Mouse (Mus musculus) adrenal gland (tissue): ENCODE results near the gene Rev1.

Experiments
- intact Hi-C: fragments of 180-260 bp; cut with DNase I; formaldehyde crosslinking; loops from one replicate; pipeline ENCODE4 v1.15.1; 2025
- long read RNA-seq, 2 experiments: library from polyadenylated mRNA; unstranded; transcript quantifications; one replicate each; pipeline ENCODE4 v2.0.0; 2020; ENCODE audit warnings: borderline replicate concordance in 1 of 2; ENCODE audit not compliant: insufficient replicate concordance in 1 of 2

Gene Rev1
- long read RNA-seq, experiment 1, partial matches to known transcripts: 5 of 9 reads
- long read RNA-seq, experiment 1, other reads (novel, unspliced or antisense): 4 of 9 reads
- long read RNA-seq, experiment 2, partial matches to known transcripts: 8 of 14 reads
- long read RNA-seq, experiment 2, other reads (novel, unspliced or antisense): 6 of 14 reads

GRCm38 (mm10) chr1:38129501-38130267, at the start of gene Rev1:
Rev1 (minus strand) TSS chr1:38129801.
- intact Hi-C loops: loop anchor here (5.0 to 10.0 kb wide), 2 partner anchors 132 to 235 kb away; partner anchors contain the start of genes Eif5b, Mitd1, Mrpl30 and Txndc9

- intact Hi-C loops: no loop called here
These were observed 49.3 kb upstream of the Rev1 start for GRCm38 (mm10) chr1:38178929-38179328.

- intact Hi-C loops: no loop called here
These were observed 46.5 kb upstream of the Rev1 start for GRCm38 (mm10) chr1:38176077-38176476.

- intact Hi-C loops: no loop called here
These were observed 42.3 kb upstream of the Rev1 start for GRCm38 (mm10) chr1:38171874-38172273.

GRCm38 (mm10) chr1:38165696-38166095, 36.1 kb upstream of the Rev1 start:
- intact Hi-C loops: no loop called here

- intact Hi-C loops: no loop called here
These were observed 20.5 kb upstream of the Rev1 start for GRCm38 (mm10) chr1:38150086-38150485.

- intact Hi-C loops: no loop called here
These were observed 16.4 kb upstream of the Rev1 start for GRCm38 (mm10) chr1:38146008-38146407.

GRCm38 (mm10) chr1:38141371-38141770, 11.8 kb upstream of the Rev1 start:
- intact Hi-C loops: no loop called here

GRCm38 (mm10) chr1:38140911-38141310, 11.3 kb upstream of the Rev1 start:
- intact Hi-C loops: no loop called here

GRCm38 (mm10) chr1:38139396-38139795, 9.8 kb upstream of the Rev1 start:
- intact Hi-C loops: no loop called here

GRCm38 (mm10) chr1:38132942-38133341, 3.3 kb upstream of the Rev1 start:
- intact Hi-C loops: no loop called here

- intact Hi-C loops: no loop called here
These were observed 1.3 kb upstream of the Rev1 start for GRCm38 (mm10) chr1:38130715-38131483.

GRCm38 (mm10) chr1:38128919-38129436, 623 bp downstream of the Rev1 start:
- intact Hi-C loops: loop anchor here (5.0 to 10.0 kb wide), 2 partner anchors 132 to 234 kb away; partner anchors contain the start of genes Eif5b, Mitd1, Mrpl30 and Txndc9

- intact Hi-C loops: loop anchor here (5.0 to 10.0 kb wide), 2 partner anchors 130 to 232 kb away; partner anchors contain the start of genes Eif5b, Mitd1, Mrpl30 and Txndc9
These were observed 2.6 kb downstream of the Rev1 start for GRCm38 (mm10) chr1:38127036-38127435.

GRCm38 (mm10) chr1:38126426-38126825, 3.2 kb downstream of the Rev1 start:
- intact Hi-C loops: loop anchor here (5.0 to 10.0 kb wide), 2 partner anchors 129 to 232 kb away; partner anchors contain the start of genes Eif5b, Mitd1, Mrpl30 and Txndc9

- intact Hi-C loops: loop anchor here (10.0 kb wide), 1 partner anchor 229 kb away; the partner anchor contains the start of genes Mitd1 and Mrpl30
These were observed 5.3 kb downstream of the Rev1 start for GRCm38 (mm10) chr1:38124261-38124660.

GRCm38 (mm10) chr1:38120877-38121276, 8.7 kb downstream of the Rev1 start:
- intact Hi-C loops: loop anchor here (10.0 kb wide), 1 partner anchor 226 kb away; the partner anchor contains the start of genes Mitd1 and Mrpl30

- intact Hi-C loops: no loop called here
These were observed 11.0 kb downstream of the Rev1 start for GRCm38 (mm10) chr1:38118624-38119023.

- intact Hi-C loops: no loop called here
These were observed 19.8 kb downstream of the Rev1 start for GRCm38 (mm10) chr1:38109786-38110185.

GRCm38 (mm10) chr1:38103813-38104212, 25.8 kb downstream of the Rev1 start:
- intact Hi-C loops: no loop called here

GRCm38 (mm10) chr1:38103214-38103613, 26.4 kb downstream of the Rev1 start:
- intact Hi-C loops: no loop called here
